In the genomic region with DNA sequence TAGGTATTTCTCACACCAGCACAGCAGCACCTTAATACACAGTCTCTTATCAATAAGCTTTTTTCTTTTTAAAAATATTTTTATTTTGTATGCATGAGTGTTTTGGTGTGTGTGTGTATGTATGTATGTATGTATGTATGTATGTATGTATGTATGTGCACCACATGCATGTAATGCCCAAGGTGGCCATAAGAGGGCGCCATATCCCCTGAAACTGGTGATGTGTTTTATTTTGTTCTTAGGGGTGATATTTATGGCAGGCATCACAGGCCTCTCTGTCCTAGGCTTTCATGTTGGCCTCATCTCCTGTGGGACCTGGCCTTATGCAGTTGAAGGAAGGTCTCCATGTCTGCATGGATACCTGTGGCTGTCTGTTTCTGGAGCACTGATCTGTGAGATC, we compare ENCODE assay signal across 14 mouse cellular contexts. TPM values are rescaled to one million over a fixed set of nuclear protein-coding genes. Genes with fewer than 3 reads are reported as not detected.
A peak's percentile ranks its signal among the peaks of the same experiment; 100 is the strongest.
DNase-seq lines count a peak whose midpoint lies in the region; ATAC-seq and TF ChIP-seq lines count a peak whose summit lies in the region.
"Had no signal": no experiment of that assay in that cellular context is flagged by ENCODE, and none has a peak within 500 bp of the region (broad histone marks: within the 10 kb centered on the region; RNA-seq: fewer than 3 reads in every experiment).

No protein-coding gene starts in this region.

- no peak for DNase-seq in gastrocnemius, adult 2 months
- DNase-seq in gastrocnemius, adult 8-10 months (ENCODE audit: low spot score in 2 of 2) = no peak
- no peak for DNase-seq in liver, embryonic 14.5 days (ENCODE audit: low read depth in 3 of 3, low spot score in 3 of 3)
- DNase-seq in naive thymus-derived CD4-positive, alpha-beta T cell, adult 2 months (ENCODE audit: low read depth) = peak; percentile 4
- DNase-seq in right cerebral cortex, adult 2 months (ENCODE audit: low spot score in 2 of 2) = no peak
- DNase-seq in left cerebral cortex, postnatal 10 days (ENCODE audit: extremely low spot score in 1 of 2, low spot score in 2 of 2) = no peak
- DNase-seq: cerebellum, adult 18-20 months; kidney, adult 18-20 months; thymus, adult 18-20 months had no signal

- no peak overlapping the region for H3K4me2 ChIP-seq in liver, embryonic 14.5 days (ENCODE audit: low read depth)
- no peak overlapping the region for H3K4me2 ChIP-seq in liver, embryonic 12.5 days
- H3K4me2 ChIP-seq: midbrain, embryonic 11.5 days had no signal

- TF ChIP-seq EP300 in liver, embryonic 14.5 days (IDR thresholded peaks at IDR 0.05; ENCODE audit: low read depth) = no peak

- intact Hi-C loops in gastrocnemius, adult 2 months (cut with DNase I) = no loop called here
- intact Hi-C loops in left cerebral cortex, postnatal 10 days (cut with DNase I) = no loop called here

- H3K4me3 ChIP-seq in gastrocnemius, adult 2 months = no peak overlapping the region
- H3K4me3 ChIP-seq in liver, embryonic 14.5 days (ENCODE audit: insufficient read depth in 1 of 2, low read depth in 2 of 2, low read length in 2 of 2) = no peak overlapping the region
- no peak overlapping the region for H3K4me3 ChIP-seq in liver, embryonic 12.5 days
- H3K4me3 ChIP-seq in E14TG2a.4 (replicated peaks; ENCODE audit: low read length) = no peak overlapping the region
- H3K4me3 ChIP-seq: embryonic facial prominence, embryonic 10.5 days; hindbrain, embryonic 10.5 days had no signal

- H3K9me3 ChIP-seq in liver, embryonic 14.5 days (ENCODE audit: control insufficient read depth, low read length) = no peaks in the 10 kb centered on the region
- peaks cover 9% of the 10 kb centered on the region for H3K9me3 ChIP-seq in liver, embryonic 12.5 days (replicated peaks)
- H3K9me3 ChIP-seq in E14TG2a.4 (ENCODE audit: low read length) = peaks cover 3% of the 10 kb centered on the region; the same call in 1 of the 2 replicates

- TF ChIP-seq CTCF in gastrocnemius, adult 2 months (IDR thresholded peaks at IDR 0.05) = peak; percentile 53
- peak; percentile 61 for TF ChIP-seq CTCF in liver, embryonic 14.5 days (IDR thresholded peaks at IDR 0.05; ENCODE audit: low read depth)
- TF ChIP-seq CTCF in E14TG2a.4 (conservative IDR thresholded peaks at IDR 0.05; ENCODE audit: low read length) = peak; percentile 84

- H3K27ac ChIP-seq in gastrocnemius, adult 2 months = no peak overlapping the region
- H3K27ac ChIP-seq in liver, embryonic 14.5 days = no peak overlapping the region
- H3K27ac ChIP-seq in liver, embryonic 12.5 days = no peak overlapping the region
- H3K27ac ChIP-seq: embryonic facial prominence, embryonic 10.5 days; hindbrain, embryonic 10.5 days had no signal

- 54% methylated on average over 1 of the region's 1 CpGs for WGBS in liver, embryonic 14.5 days (ENCODE audit: insufficient replicate concordance)
- WGBS in liver, embryonic 12.5 days (ENCODE audit: insufficient replicate concordance) = 56% methylated on average over 1 of the region's 1 CpGs

- H3K4me1 ChIP-seq in liver, embryonic 14.5 days (replicated peaks; ENCODE audit: control insufficient read depth in 2 of 2, insufficient read depth in 2 of 2, low read length in 1 of 2) = no peaks in the 10 kb centered on the region
- no peaks in the 10 kb centered on the region for H3K4me1 ChIP-seq in liver, embryonic 12.5 days
- H3K4me1 ChIP-seq in E14TG2a.4 (replicated peaks; ENCODE audit: low read depth, low read length) = peaks cover 12% of the 10 kb centered on the region; the same call in 1 of the 2 replicates

- ATAC-seq in liver, embryonic 14.5 days (ENCODE audit: insufficient read depth) = no peak
- ATAC-seq in liver, embryonic 12.5 days = no peak

- no peak overlapping the region for H3K9ac ChIP-seq in liver, embryonic 14.5 days (replicated peaks)
- no peak overlapping the region for H3K9ac ChIP-seq in liver, embryonic 12.5 days

- H3K27me3 ChIP-seq in liver, embryonic 14.5 days (ENCODE audit: control insufficient read depth, insufficient read depth, low read length) = no peaks in the 10 kb centered on the region
- H3K27me3 ChIP-seq in liver, embryonic 12.5 days (replicated peaks) = 0 out of 2 replicates have a peak, but pooled peaks cover 4% of the 10 kb centered on the region
- H3K27me3 ChIP-seq in E14TG2a.4 (ENCODE audit: insufficient read depth, low read length) = 0 out of 2 replicates have a peak, but pooled peaks cover 2% of the 10 kb centered on the region

- no peaks in the 10 kb centered on the region for H3K36me3 ChIP-seq in liver, embryonic 14.5 days (replicated peaks; ENCODE audit: control insufficient read depth, insufficient read depth, low read depth)
- no peaks in the 10 kb centered on the region for H3K36me3 ChIP-seq in liver, embryonic 12.5 days
- no peaks in the 10 kb centered on the region for H3K36me3 ChIP-seq in E14TG2a.4 (ENCODE audit: insufficient read depth, low read length)
- H3K36me3 ChIP-seq: embryonic facial prominence, embryonic 10.5 days; hindbrain, embryonic 10.5 days had no signal

RNA-seq across cellular contexts. Expression of a gene that starts 34.0 kb away (rescaled TPM):
- total RNA-seq in gastrocnemius, adult 2 months (2021) = under 1 TPM; 0.15 to 0.22 TPM
- total RNA-seq in gastrocnemius, adult 8-10 months (2022) = under 1 TPM; 0.12 to 0.27 (median 0.21) TPM
- 0.09 and 0.24 TPM in 2 replicates for polyA plus RNA-seq in liver, embryonic 14.5 days (2012; rRNA removed)
- polyA plus RNA-seq in liver, embryonic 14.5 days (2014; fragmentation: Nextera tagmentation; extraction: Ambion mirVana) = not detected in 2 replicates
- polyA plus RNA-seq in liver, embryonic 12.5 days (2016; fragmentation: Nextera tagmentation; extraction: Ambion mirVana) = 0.69 and 0.88 TPM in 2 replicates
- not detected for total RNA-seq in left cerebral cortex, postnatal 10 days (2021)
